Mouse (Mus musculus) MEL (cell line): ENCODE measurements around the gene Negr1. TPM values are rescaled to one million over a fixed set of nuclear protein-coding genes. Genes with fewer than 3 reads are reported as not detected.

Experiments
- DNase-seq: peaks from one replicate; pipeline ENCODE4 v3.0.0; 2011; ENCODE audit warnings: low read depth, low spot score
- H3K27ac ChIP-seq: 2 replicates; pipeline ENCODE4 v1.5.1; 2012; ENCODE audit warnings: low read depth, mild to moderate bottlenecking, control low read depth, low read length, moderate library complexity; ENCODE audit not compliant: control insufficient read depth
- H3K27me3 ChIP-seq, 2 experiments: fragments of 150-350 bp in 1 of 2; sonication (generic) in 1 of 2; 2 replicates each; pipeline ENCODE4 v1.6.1; 2012; ENCODE audit warnings: low read length in 2 of 2, mild to moderate bottlenecking in 2 of 2, improper control_type of control experiment in 1 of 2, moderate library complexity in 1 of 2; ENCODE audit not compliant: insufficient read depth in 2 of 2, control insufficient read depth in 1 of 2
- H3K36me3 ChIP-seq, 2 experiments: 2 replicates each; pipeline ENCODE4 v1.6.1; 2012 to 2014; ENCODE audit warnings: low read length in 2 of 2, improper control_type of control experiment in 1 of 2, inconsistent platforms in 1 of 2, mild to moderate bottlenecking in 1 of 2; ENCODE audit not compliant: insufficient read depth in 2 of 2, control insufficient read depth in 1 of 2
- H3K4me1 ChIP-seq, 2 experiments: fragments of 150-350 bp in 1 of 2; sonication (generic) in 1 of 2; 2 replicates each; pipeline ENCODE4 v1.6.1; 2012; ENCODE audit warnings: low read length in 2 of 2, improper control_type of control experiment in 1 of 2, mild to moderate bottlenecking in 1 of 2; ENCODE audit not compliant: insufficient read depth in 2 of 2, control insufficient read depth in 1 of 2
- H3K4me3 ChIP-seq, 2 experiments: fragments of 150-350 bp in 1 of 2; sonication (generic) in 1 of 2; 2 replicates each; pipeline ENCODE4 v1.5.1; 2012; ENCODE audit warnings: low read depth in 2 of 2, low read length in 2 of 2, mild to moderate bottlenecking in 2 of 2, moderate library complexity in 2 of 2, control low read depth in 1 of 2, improper control_type of control experiment in 1 of 2; ENCODE audit not compliant: control insufficient read depth in 1 of 2, insufficient read depth in 1 of 2
- H3K79me2 ChIP-seq: 2 replicates; pipeline ENCODE4 v1.6.1; 2012; ENCODE audit warnings: mild to moderate bottlenecking, low read length, moderate library complexity; ENCODE audit not compliant: control insufficient read depth, poor library complexity, insufficient read depth
- H3K9ac ChIP-seq: 2 replicates; pipeline ENCODE4 v1.6.1; 2012; ENCODE audit warnings: low read depth, mild to moderate bottlenecking, control low read depth, low read length, moderate library complexity; ENCODE audit not compliant: control insufficient read depth, poor library complexity, severe bottlenecking
- H3K9me3 ChIP-seq: fragments of 150-350 bp; sonication (generic); replicated peaks from 2 replicates; pipeline ENCODE4 v1.6.1; 2012; ENCODE audit warnings: mild to moderate bottlenecking, low read length, improper control_type of control experiment, moderate library complexity; ENCODE audit not compliant: insufficient read depth
- BHLHE40 ChIP-seq: IDR thresholded peaks from 2 replicates; pipeline ENCODE4 v1.6.1; 2012; ENCODE audit warnings: low read depth, mild to moderate bottlenecking, inconsistent platforms, low read length, improper control_type of control experiment, borderline replicate concordance
- CTCF ChIP-seq, 3 experiments: IDR thresholded peaks in 2 of 3; conservative IDR thresholded peaks in 1 of 3; 2 replicates each; pipeline ENCODE4 v1.5.1; 2011 to 2012; ENCODE audit warnings: low read length in 3 of 3, low read depth in 2 of 3, mild to moderate bottlenecking in 2 of 3, improper control_type of control experiment in 1 of 3, inconsistent platforms in 1 of 3, mixed read lengths in 1 of 3, moderate library complexity in 1 of 3; ENCODE audit not compliant: control insufficient read depth in 1 of 3, insufficient read depth in 1 of 3, poor library complexity in 1 of 3, severe bottlenecking in 1 of 3
- ETS1 ChIP-seq: IDR thresholded peaks from 2 replicates; pipeline ENCODE4 v1.6.1; 2012; ENCODE audit warnings: low read depth, mild to moderate bottlenecking, inconsistent platforms, low read length, improper control_type of control experiment, moderate library complexity
- HCFC1 ChIP-seq: IDR thresholded peaks from 2 replicates; pipeline ENCODE4 v1.6.1; 2012; ENCODE audit warnings: low read depth, mild to moderate bottlenecking, inconsistent platforms, low read length, improper control_type of control experiment, moderate library complexity
- MAFK ChIP-seq: IDR thresholded peaks from 2 replicates; pipeline ENCODE4 v1.6.1; 2011; ENCODE audit warnings: low read depth, mild to moderate bottlenecking, low read length, improper control_type of control experiment, borderline replicate concordance
- MEF2A ChIP-seq: IDR thresholded peaks from 2 replicates; pipeline ENCODE4 v1.6.1; 2014; ENCODE audit warnings: low read depth, mild to moderate bottlenecking, inconsistent platforms, low read length, improper control_type of control experiment; ENCODE audit not compliant: poor library complexity, insufficient replicate concordance, severe bottlenecking; ENCODE audit errors: extremely low read depth
- MXI1 ChIP-seq: IDR thresholded peaks from 2 replicates; pipeline ENCODE4 v1.6.1; 2011; ENCODE audit warnings: mild to moderate bottlenecking, low read depth, low read length, improper control_type of control experiment
- MYB ChIP-seq: IDR thresholded peaks from 2 replicates; pipeline ENCODE4 v1.6.1; 2011; ENCODE audit warnings: mild to moderate bottlenecking, low read depth, low read length, improper control_type of control experiment
- MYC ChIP-seq: IDR thresholded peaks from 2 replicates; pipeline ENCODE4 v1.6.1; 2011; ENCODE audit warnings: low read depth, mild to moderate bottlenecking, low read length, improper control_type of control experiment, moderate library complexity
- NELFE ChIP-seq: IDR thresholded peaks from 2 replicates; pipeline ENCODE4 v1.6.1; 2011; ENCODE audit warnings: low read depth, low read length, improper control_type of control experiment
- NRF1 ChIP-seq: IDR thresholded peaks from 2 replicates; pipeline ENCODE4 v1.6.1; 2014; ENCODE audit warnings: low read depth, mild to moderate bottlenecking, inconsistent platforms, low read length, improper control_type of control experiment, moderate library complexity; ENCODE audit not compliant: poor library complexity, insufficient read depth, severe bottlenecking
- POLR2A ChIP-seq, 2 experiments: IDR thresholded peaks; 2 replicates each; pipeline ENCODE4 v1.6.1; 2011 to 2012; ENCODE audit warnings: low read length in 2 of 2, mild to moderate bottlenecking in 2 of 2, control low read depth in 1 of 2, improper control_type of control experiment in 1 of 2, low read depth in 1 of 2, moderate library complexity in 1 of 2; ENCODE audit not compliant: control insufficient read depth in 1 of 2, insufficient read depth in 1 of 2, poor library complexity in 1 of 2
- POLR2AphosphoS2 ChIP-seq: IDR thresholded peaks from 2 replicates; pipeline ENCODE4 v1.6.1; 2011; ENCODE audit warnings: low read length, improper control_type of control experiment
- POLR2AphosphoS5 ChIP-seq: IDR thresholded peaks from 2 replicates; pipeline ENCODE4 v1.6.1; 2012; ENCODE audit warnings: low read depth, borderline replicate concordance, mild to moderate bottlenecking, inconsistent platforms, low read length, moderate library complexity, mixed read lengths
- RCOR1 ChIP-seq: IDR thresholded peaks from 2 replicates; pipeline ENCODE4 v1.6.1; 2012; ENCODE audit warnings: low read depth, mild to moderate bottlenecking, inconsistent platforms, low read length, improper control_type of control experiment
- SMC3 ChIP-seq: IDR thresholded peaks from 2 replicates; pipeline ENCODE4 v1.6.1; 2011; ENCODE audit warnings: low read depth, low read length, improper control_type of control experiment
- TCF12 ChIP-seq: IDR thresholded peaks from 2 replicates; pipeline ENCODE4 v1.6.1; 2014; ENCODE audit warnings: low read depth, mild to moderate bottlenecking, inconsistent platforms, low read length, improper control_type of control experiment, moderate library complexity
- UBTF ChIP-seq: IDR thresholded peaks from 2 replicates; pipeline ENCODE4 v1.6.1; 2012; ENCODE audit warnings: low read depth, mild to moderate bottlenecking, inconsistent platforms, low read length, improper control_type of control experiment, moderate library complexity, borderline replicate concordance; ENCODE audit not compliant: insufficient read depth
- USF1 ChIP-seq: IDR thresholded peaks from 2 replicates; pipeline ENCODE4 v1.6.1; 2014; ENCODE audit warnings: low read depth, mild to moderate bottlenecking, inconsistent platforms, low read length, improper control_type of control experiment, moderate library complexity
- USF2 ChIP-seq, 2 experiments: IDR thresholded peaks; 2 replicates each; pipeline ENCODE4 v1.6.1; 2011 to 2012; ENCODE audit warnings: improper control_type of control experiment in 2 of 2, low read length in 2 of 2, borderline replicate concordance in 1 of 2, inconsistent platforms in 1 of 2, low read depth in 1 of 2, mild to moderate bottlenecking in 1 of 2; ENCODE audit not compliant: insufficient read depth in 1 of 2
- ZKSCAN1 ChIP-seq: IDR thresholded peaks from 2 replicates; pipeline ENCODE4 v1.6.1; 2012; ENCODE audit warnings: low read depth, mild to moderate bottlenecking, inconsistent platforms, low read length, improper control_type of control experiment, moderate library complexity
- polyA plus RNA-seq, 2 experiments: library from polyadenylated mRNA; stranded (reverse) in 1 of 2; unstranded in 1 of 2; fragments of >175 nt in 1 of 2; fragments of >200 nt in 1 of 2; gene quantifications; 2 replicates each; pipeline versions ENCODE4 v1.2.1 to v1.2.4; 2012; ENCODE audit warnings: low replicate concordance in 2 of 2, low read depth in 1 of 2; ENCODE audit not compliant: insufficient read length in 2 of 2, insufficient read depth in 1 of 2, missing spikeins in 1 of 2
- total RNA-seq: library from RNA; depleted of rRNA; stranded (reverse); fragments of 300-350 nt; gene quantifications from 2 replicates; pipeline ENCODE4 v1.2.3, GENCODE M21; 2012

The Negr1 gene
- total and polyA plus RNA-seq, 3 experiments, result not detected

DNA sequence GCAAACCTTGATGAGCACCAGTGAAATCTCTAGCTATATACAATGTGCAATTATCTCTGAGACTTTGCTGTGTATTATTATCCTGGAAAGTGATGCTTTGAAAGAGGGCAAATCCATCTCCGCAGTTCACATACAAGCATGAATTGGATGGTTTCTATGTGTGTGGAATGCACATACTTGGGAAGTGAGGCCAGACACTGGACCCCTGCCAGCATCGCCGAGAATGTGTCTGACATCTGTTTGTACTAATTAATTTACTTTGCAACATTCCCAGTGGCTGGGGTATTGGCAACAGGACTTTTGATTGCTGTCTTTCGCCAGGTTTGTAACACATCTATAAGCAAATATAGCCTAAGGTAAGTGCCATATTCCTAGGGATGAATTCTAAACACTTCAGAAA, 420.5 kb downstream of the Negr1 start:
- H3K9ac ChIP-seq, result no peak overlapping the region
- H3K4me3 ChIP-seq, result no peak overlapping the region
- H3K27ac ChIP-seq, result no peak overlapping the region
- TF ChIP-seq POLR2AphosphoS5, result no peak
- no peak for TF ChIP-seq MYB
- TF ChIP-seq MXI1, result no peak
- TF ChIP-seq NRF1, result no peak
- TF ChIP-seq NELFE, result no peak
- no peak for TF ChIP-seq MAFK
- no peak for DNase-seq
- H3K4me1 ChIP-seq, result no peaks in the 10 kb centered on the region
- no peaks in the 10 kb centered on the region for H3K9me3 ChIP-seq
- no peaks in the 10 kb centered on the region for H3K27me3 ChIP-seq
- H3K79me2 ChIP-seq, result no peaks in the 10 kb centered on the region
- H3K36me3 ChIP-seq, result no peaks in the 10 kb centered on the region

- TF ChIP-seq MEF2A, result no peak
- Histone ChIP-seq H3K9me3 (no peaks in the 10 kb centered on the region), H3K36me3 (no peaks in the 10 kb centered on the region), H3K4me3 (no peak overlapping the region), H3K4me1 (no peaks in the 10 kb centered on the region), H3K27me3 (no peaks in the 10 kb centered on the region), H3K79me2 (no peaks in the 10 kb centered on the region), H3K9ac (no peak overlapping the region), H3K27ac (no peak overlapping the region)
- no peak for DNase-seq
Measured at GRCm38 (mm10) chr3:156987113-156987512, 425.5 kb downstream of the Negr1 start.

DNA sequence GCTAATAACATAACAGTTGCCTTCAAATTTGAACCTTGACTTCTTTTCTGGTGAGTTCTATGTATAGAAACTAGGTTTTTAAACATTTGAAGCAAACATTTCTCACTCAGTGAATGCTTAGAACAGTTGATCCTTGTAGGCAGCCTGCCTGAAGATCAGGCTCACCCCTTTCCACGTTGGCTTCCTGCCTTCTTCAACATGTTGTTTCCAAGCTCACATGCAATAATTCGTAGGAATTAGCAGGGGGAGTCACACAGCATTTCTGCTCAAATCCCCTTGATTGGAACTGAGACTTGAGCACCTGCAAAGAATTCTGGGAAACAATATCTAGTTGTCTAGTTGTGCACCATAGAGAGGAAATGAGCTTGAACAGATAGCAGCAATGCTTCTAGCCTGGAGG, 430.6 kb downstream of the Negr1 start:
- no peak for DNase-seq
- no peak overlapping the region for H3K9ac ChIP-seq
- no peak overlapping the region for H3K27ac ChIP-seq
- no peaks in the 10 kb centered on the region for H3K27me3 ChIP-seq
- no peaks in the 10 kb centered on the region for H3K9me3 ChIP-seq
- no peak for TF ChIP-seq POLR2AphosphoS2
- no peak for TF ChIP-seq RCOR1
- no peak for TF ChIP-seq USF1
- TF ChIP-seq UBTF, result no peak
- TF ChIP-seq POLR2A (IDR thresholded peaks at IDR 0.05; ENCODE audit: control insufficient read depth in 1 of 2, insufficient read depth in 1 of 2, low read depth in 1 of 2, low read length in 2 of 2, poor library complexity in 1 of 2), result no peak
- TF ChIP-seq SMC3, result no peak
- no peak for TF ChIP-seq BHLHE40
- no peak for TF ChIP-seq HCFC1
- TF ChIP-seq TCF12, result no peak
- no peak for TF ChIP-seq USF2 (IDR thresholded peaks at IDR 0.05; ENCODE audit: borderline replicate concordance in 1 of 2, insufficient read depth in 1 of 2, low read depth in 1 of 2, low read length in 2 of 2)
- TF ChIP-seq CTCF (IDR thresholded peaks at IDR 0.05 in 2 of 3, conservative IDR thresholded peaks at IDR 0.05 in 1 of 3; ENCODE audit: control insufficient read depth in 1 of 3, insufficient read depth in 1 of 3, low read depth in 2 of 3, low read length in 3 of 3, poor library complexity in 1 of 3, severe bottlenecking in 1 of 3), result no peak
- no peak for TF ChIP-seq MXI1
- no peak for TF ChIP-seq ZKSCAN1
- TF ChIP-seq MYC, result no peak
- no peak for TF ChIP-seq NELFE
- no peak for TF ChIP-seq ETS1
- H3K79me2 ChIP-seq, result no peaks in the 10 kb centered on the region
- no peaks in the 10 kb centered on the region for H3K4me1 ChIP-seq
- H3K36me3 ChIP-seq, result no peaks in the 10 kb centered on the region
- H3K4me3 ChIP-seq, result no peak overlapping the region
